In genomic region chr15:94639126-94639525, GRCm38 (mm10) we compare ENCODE assay signal across 17 mouse cellular contexts. TPM values are rescaled to one million over a fixed set of nuclear protein-coding genes. Genes with fewer than 3 reads are reported as not detected.
"Had no signal": no experiment of that assay in that cellular context is flagged by ENCODE, and none has a peak within 500 bp of the region (broad histone marks: within the 10 kb centered on the region; RNA-seq: fewer than 3 reads in every experiment).

No protein-coding gene starts in this region.

- H3K27me3 ChIP-seq: liver, embryonic 13.5 days; stomach, embryonic 15.5 days had no signal

- H3K27ac ChIP-seq: kidney, postnatal 0 days; liver, embryonic 13.5 days; stomach, embryonic 15.5 days had no signal

- H3K36me3 ChIP-seq: liver, embryonic 13.5 days; stomach, embryonic 15.5 days had no signal

- H3K4me2 ChIP-seq: liver, embryonic 13.5 days; midbrain, embryonic 11.5 days; stomach, embryonic 15.5 days had no signal

- DNase-seq: liver, embryonic 13.5 days; lung, adult 2 months; lung, postnatal 14 days; lung, postnatal 4 days; midbrain, embryonic 14.5 days; right cerebral cortex, postnatal 14 days; right cerebral cortex, postnatal 4 days; spleen, adult 18-20 months; thymus, postnatal 25 days had no signal

- H3K4me1 ChIP-seq: liver, embryonic 13.5 days; stomach, embryonic 15.5 days had no signal

- H3K4me3 ChIP-seq: liver, embryonic 13.5 days; stomach, embryonic 15.5 days had no signal

- ATAC-seq: inflammation-experienced regulatory T-cells, adult 6 months; intestine, embryonic 16.5 days had no signal

- H3K9me3 ChIP-seq: liver, embryonic 13.5 days; stomach, embryonic 15.5 days had no signal

- H3K9ac ChIP-seq: liver, embryonic 13.5 days; stomach, embryonic 15.5 days had no signal

RNA-seq across cellular contexts. Expression of gene Tmem117, which starts 10.1 kb away (rescaled TPM):
- total RNA-seq: megakaryocyte progenitor cell, adult 5-6 weeks; megakaryocyte-erythroid progenitor cell, adult 5-6 weeks had no signal
- polyA plus RNA-seq: liver, adult 2 months had no signal
